In genomic region chr11:72436756-72437650, GRCm38 (mm10) we compare ENCODE assay signal across 19 mouse cellular contexts. TPM values are rescaled to one million over a fixed set of nuclear protein-coding genes. Genes with fewer than 3 reads are reported as not detected.
DNase-seq lines count a peak whose midpoint lies in the region; ATAC-seq lines count a peak whose summit lies in the region.
"Had no signal": no experiment of that assay in that cellular context is flagged by ENCODE, and none has a peak within 500 bp of the region (broad histone marks: within the 10 kb centered on the region; RNA-seq: fewer than 3 reads in every experiment).

No protein-coding gene starts in this region.

- H3K4me3 ChIP-seq in intestine, embryonic 16.5 days (ENCODE audit: low read length) = no peak overlapping the region; the same call in 1 of the 2 replicates
- H3K4me3 ChIP-seq: erythroblast, embryonic 14.5 days; left cerebral cortex, adult 2 months; lung, embryonic 15.5 days; megakaryocyte, embryonic 14.5 days; neural tube, embryonic 13.5 days; stomach, embryonic 15.5 days had no signal

- H3K9me3 ChIP-seq in intestine, embryonic 16.5 days (ENCODE audit: control insufficient read depth, low read length) = no peaks in the 10 kb centered on the region
- H3K9me3 ChIP-seq: lung, embryonic 15.5 days; megakaryocyte, embryonic 14.5 days; neural tube, embryonic 13.5 days; stomach, embryonic 15.5 days had no signal

- peak overlapping the region; percentile 44; the same call in 1 of the 2 replicates for H3K4me2 ChIP-seq in intestine, embryonic 16.5 days (ENCODE audit: low read depth, low read length)
- H3K4me2 ChIP-seq: lung, embryonic 15.5 days; neural tube, embryonic 13.5 days; stomach, embryonic 15.5 days had no signal

- H3K4me1 ChIP-seq in intestine, embryonic 16.5 days (ENCODE audit: control insufficient read depth, insufficient read depth, low read length) = peaks cover 20% of the 10 kb centered on the region

- no peak overlapping the region for H3K27ac ChIP-seq in intestine, embryonic 16.5 days (ENCODE audit: low read length)
- H3K27ac ChIP-seq: left cerebral cortex, adult 2 months; lung, embryonic 15.5 days; neural tube, embryonic 13.5 days; stomach, embryonic 15.5 days had no signal

- no peak for ATAC-seq in intestine, embryonic 16.5 days
- ATAC-seq: Patski had no signal

- peak overlapping the region; percentile 57 for H3K9ac ChIP-seq in intestine, embryonic 16.5 days (ENCODE audit: low read depth, low read length)
- H3K9ac ChIP-seq: lung, embryonic 15.5 days; neural tube, embryonic 13.5 days; stomach, embryonic 15.5 days had no signal

- H3K27me3 ChIP-seq in intestine, embryonic 16.5 days (replicated peaks; ENCODE audit: control insufficient read depth, insufficient read depth, low read length) = no peaks in the 10 kb centered on the region
- H3K27me3 ChIP-seq: CH12.LX; lung, embryonic 15.5 days; neural tube, embryonic 13.5 days; Patski; stomach, embryonic 15.5 days had no signal

- no peaks in the 10 kb centered on the region for H3K36me3 ChIP-seq in intestine, embryonic 16.5 days (ENCODE audit: control insufficient read depth, insufficient read depth, low read length)
- H3K36me3 ChIP-seq: lung, embryonic 15.5 days; neural tube, embryonic 13.5 days; stomach, embryonic 15.5 days had no signal

- WGBS in intestine, embryonic 16.5 days = 88% methylated on average over 16 of the region's 16 CpGs

- intact Hi-C loops in heart, postnatal 10 days (cut with DNase I) = no loop called here

- DNase-seq in gastrocnemius, postnatal 25 days = peak; percentile 38
- no peak for DNase-seq in gastrocnemius, adult 8-10 months (ENCODE audit: low spot score in 2 of 2)
- DNase-seq in layer of hippocampus, adult 8-10 months (ENCODE audit: low spot score in 2 of 2) = peak; percentile 54 to 56
- DNase-seq in layer of hippocampus, adult 18-20 months (ENCODE audit: low spot score in 2 of 2) = no peak
- peak; percentile 75 for DNase-seq in adrenal gland, postnatal 14 days
- no peak for DNase-seq in heart, postnatal 10 days
- DNase-seq: cerebellum, adult 18-20 months; embryo, embryonic 11 days; liver had no signal

RNA-seq across cellular contexts. Expression of gene Ggt6, which starts 1.7 kb away (rescaled TPM):
- under 1 TPM; 0.38 TPM for total RNA-seq in gastrocnemius, postnatal 25 days (2021)
- 1 to 10 TPM; 1.9 to 5.4 (median 3.8) TPM for total RNA-seq in gastrocnemius, adult 8-10 months (2022)
- total RNA-seq in layer of hippocampus, adult 8-10 months (2022) = under 1 TPM in 1 of 4 experiments, not detected in 3; 0.23 TPM
- total RNA-seq in layer of hippocampus, adult 18-20 months (2021) = under 1 TPM in 1 of 2 experiments, not detected in 1; 0.25 TPM
- 1.7 and 2.8 TPM in 2 replicates for total RNA-seq in adrenal gland, postnatal 14 days (2021)
- 19.2 and 21.2 TPM in 2 replicates for polyA plus RNA-seq in intestine, embryonic 16.5 days (2015; fragmentation: Nextera tagmentation; extraction: Ambion mirVana)
- not detected for total RNA-seq in heart, postnatal 10 days (2021)
- total RNA-seq: heart, adult 18-20 months had no signal
- polyA plus RNA-seq: erythroblast, embryonic 14.5 days; neural tube, embryonic 13.5 days had no signal

RNA-seq across cellular contexts. Expression of gene Mybbp1a, which starts 4.2 kb away (rescaled TPM):
- total RNA-seq in gastrocnemius, postnatal 25 days (2021) = 10 to 100 TPM; 52.1 to 56.5 TPM
- total RNA-seq in gastrocnemius, adult 8-10 months (2022) = 10 to 100 TPM; 54.6 to 66.0 (median 57.1) TPM
- 10 to 100 TPM; 55.2 to 64.5 (median 57.8) TPM for total RNA-seq in layer of hippocampus, adult 8-10 months (2022)
- 10 to 100 TPM; 54.6 to 56.8 TPM for total RNA-seq in layer of hippocampus, adult 18-20 months (2021)
- 85.6 and 101 TPM in 2 replicates for total RNA-seq in adrenal gland, postnatal 14 days (2021)
- 119 and 141 TPM in 2 replicates for polyA plus RNA-seq in intestine, embryonic 16.5 days (2015; fragmentation: Nextera tagmentation; extraction: Ambion mirVana)
- total RNA-seq in heart, postnatal 10 days (2021) = 10 to 100 TPM; 47.0 to 50.0 TPM

RNA-seq across cellular contexts. Expression of gene Smtnl2, which starts 25.5 kb away (rescaled TPM):
- total RNA-seq in gastrocnemius, postnatal 25 days (2021) = 100 to 1,000 TPM; 219 to 223 TPM
- 100 to 1,000 TPM; 270 to 439 (median 347) TPM for total RNA-seq in gastrocnemius, adult 8-10 months (2022)
- 1 to 10 TPM; 1.3 to 3.9 (median 2.0) TPM for total RNA-seq in layer of hippocampus, adult 8-10 months (2022)
- 1 to 10 TPM; 1.3 to 2.9 TPM for total RNA-seq in layer of hippocampus, adult 18-20 months (2021)
- total RNA-seq in adrenal gland, postnatal 14 days (2021) = 4.1 and 5.4 TPM in 2 replicates
- polyA plus RNA-seq in intestine, embryonic 16.5 days (2015; fragmentation: Nextera tagmentation; extraction: Ambion mirVana) = 27.3 and 28.9 TPM in 2 replicates
- 10 to 100 TPM; 39.0 to 40.9 TPM for total RNA-seq in heart, postnatal 10 days (2021)
- polyA plus RNA-seq: erythroblast, embryonic 14.5 days had no signal

RNA-seq across cellular contexts. Expression of gene Spns2, which starts 52.7 kb away (rescaled TPM):
- total RNA-seq in gastrocnemius, postnatal 25 days (2021) = 10 to 100 TPM; 12.4 to 16.9 TPM
- 10 to 100 TPM; 32.1 to 69.6 (median 54.1) TPM for total RNA-seq in gastrocnemius, adult 8-10 months (2022)
- total RNA-seq in layer of hippocampus, adult 8-10 months (2022) = 100 to 1,000 TPM in 1 of 4 experiments, 10 to 100 TPM in 3; 84.0 to 104 (median 92.3) TPM
- 100 to 1,000 TPM in 1 of 2 experiments, 10 to 100 TPM in 1; 95.6 to 103 TPM for total RNA-seq in layer of hippocampus, adult 18-20 months (2021)
- total RNA-seq in adrenal gland, postnatal 14 days (2021) = 6.9 and 13.1 TPM in 2 replicates
- polyA plus RNA-seq in intestine, embryonic 16.5 days (2015; fragmentation: Nextera tagmentation; extraction: Ambion mirVana) = 5.9 and 7.5 TPM in 2 replicates
- total RNA-seq in heart, postnatal 10 days (2021) = 10 to 100 TPM; 18.0 to 19.5 TPM

Comparison
In these comparisons a context has a peak if more than half of its experiments do, and no peak if none do; other contexts are left out.
1. DNase-seq: peak in gastrocnemius, postnatal 25 days (single experiment), layer of hippocampus, adult 8-10 months (2 of 2) and adrenal gland, postnatal 14 days (single experiment); none in gastrocnemius, adult 8-10 months (0 of 2), layer of hippocampus, adult 18-20 months (0 of 2) and heart, postnatal 10 days (0 of 2).
2. RNA of gene Smtnl2, which starts 25.5 kb away (total RNA-seq): 270 to 439 TPM in gastrocnemius, adult 8-10 months and 219 to 223 TPM in gastrocnemius, postnatal 25 days; 39.0 to 40.9 TPM in heart, postnatal 10 days, 4.1 to 5.4 TPM in adrenal gland, postnatal 14 days, 1.3 to 2.9 TPM in layer of hippocampus, adult 18-20 months and 1.3 to 3.9 TPM in layer of hippocampus, adult 8-10 months; every median in the first group is over 4 times any median in the second.